Mouse (Mus musculus): ENCODE results near the gene Pvr.
"Not testable (repeated sequence)": the region's sequence is repeated elsewhere in the genome, so short reads cannot be mapped to it uniquely, and the experiment has no call there.

Pvr gene

DNA sequence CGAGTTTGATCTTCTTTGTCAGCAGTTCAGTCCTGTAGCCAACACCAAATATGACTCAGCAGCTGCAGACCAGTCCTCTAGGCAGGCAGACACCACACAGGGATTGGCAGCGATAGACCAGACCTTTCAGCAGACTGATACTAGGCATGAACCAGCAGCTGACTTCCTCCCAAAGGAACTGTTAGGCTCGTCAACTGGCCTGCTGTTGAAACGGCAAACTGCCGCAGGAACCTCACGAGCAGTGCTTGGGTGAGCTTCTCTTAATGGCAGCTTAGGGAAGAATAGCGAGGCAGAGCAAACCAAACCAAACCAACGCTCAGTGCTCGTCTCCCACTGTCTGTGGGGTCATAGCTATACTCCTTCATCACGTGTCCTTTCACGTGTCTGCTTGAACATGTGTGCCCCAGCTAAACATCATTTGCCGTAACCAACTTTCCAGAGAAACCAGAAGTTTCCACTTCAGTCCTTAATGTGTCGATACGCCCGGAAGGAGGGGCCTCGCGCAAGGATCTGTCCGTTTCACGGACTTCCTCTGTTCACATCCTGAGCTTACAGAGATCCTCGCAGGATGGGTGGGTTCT, 14.3 kb upstream of the Pvr start:
- DNase-seq (ENCODE audit: low read depth, low spot score): peak; percentile 72

DNA sequence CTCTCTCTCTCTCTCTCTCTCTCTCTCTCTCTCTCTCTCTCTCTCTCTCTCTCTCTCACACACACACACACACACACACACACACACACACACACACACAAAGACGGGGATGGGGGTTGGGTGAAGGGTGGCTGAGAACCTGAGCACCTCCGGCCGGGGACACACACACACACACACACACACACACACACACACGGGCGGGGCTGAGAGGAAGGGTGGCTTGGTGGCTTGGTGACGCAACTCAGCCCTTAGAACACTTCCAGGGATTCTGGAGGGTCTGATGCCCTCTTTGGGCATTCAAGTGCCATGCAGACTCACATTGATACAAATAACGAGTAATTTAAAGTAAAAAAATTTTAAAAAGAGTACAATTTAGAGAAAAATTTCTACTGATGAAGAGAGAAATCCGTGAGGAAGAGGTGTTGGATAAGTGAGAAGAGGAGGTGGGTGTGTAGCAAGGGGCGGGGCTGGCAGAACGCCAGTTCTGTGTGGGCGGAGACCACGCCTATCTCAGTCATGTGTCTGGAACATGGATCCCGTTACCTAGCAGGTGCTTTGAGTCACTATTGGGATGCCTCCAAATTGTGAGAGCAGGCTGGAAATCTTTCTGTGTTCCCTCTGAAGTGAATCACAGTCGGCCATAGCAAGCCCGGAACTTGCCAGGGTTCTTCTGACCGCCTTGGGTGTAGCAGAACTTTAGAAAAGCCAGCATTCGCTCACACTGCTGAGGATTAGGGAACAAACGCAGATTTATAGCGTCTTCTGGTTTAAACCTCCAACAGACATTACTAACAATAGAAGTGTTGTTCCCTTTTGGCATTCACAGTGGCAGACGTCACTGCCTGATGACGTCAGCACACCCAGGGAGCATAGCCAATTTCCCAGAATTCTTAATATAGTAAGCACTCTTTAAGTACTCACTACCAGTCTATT, 12.2 kb upstream of the Pvr start:
- peak; percentile 93 for DNase-seq (ENCODE audit: low read depth, low spot score)

DNA sequence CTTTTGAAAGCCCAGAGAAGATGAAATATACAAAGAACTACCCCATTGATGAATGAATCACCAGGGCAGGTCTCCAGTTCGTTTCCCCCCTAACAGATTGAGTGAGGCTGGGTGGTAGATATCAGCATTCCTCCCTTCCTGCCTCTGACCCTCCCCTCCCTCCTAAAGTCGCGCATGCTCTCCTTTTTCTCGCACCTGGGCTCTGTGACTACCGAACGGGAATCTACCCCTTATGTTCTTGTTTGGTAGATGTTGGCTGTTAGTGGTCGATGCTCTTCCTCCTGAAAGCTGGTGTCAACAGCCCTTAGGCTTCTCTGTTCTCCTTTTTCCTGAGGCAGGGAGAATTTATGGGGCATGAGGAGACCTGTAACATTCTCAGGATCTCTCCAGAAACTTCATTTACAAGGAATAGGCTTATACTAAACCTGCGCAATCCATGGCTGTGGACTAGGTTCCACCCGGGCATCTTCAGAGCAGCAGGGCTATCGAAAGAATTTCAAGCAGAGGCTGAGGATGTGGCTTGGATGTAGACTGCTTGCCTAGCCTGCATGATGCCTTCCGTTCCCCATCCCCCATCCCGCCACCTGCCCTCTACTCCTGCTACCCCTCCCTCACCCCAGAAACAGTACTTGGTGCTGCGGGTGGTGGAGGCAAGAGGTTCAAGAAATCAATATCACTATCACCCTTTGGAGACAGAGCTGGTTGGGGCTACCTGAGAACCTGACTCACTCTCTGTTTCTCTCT, 11.3 kb upstream of the Pvr start:
- peak; percentile 90 for DNase-seq (ENCODE audit: low read depth, low spot score)

DNA sequence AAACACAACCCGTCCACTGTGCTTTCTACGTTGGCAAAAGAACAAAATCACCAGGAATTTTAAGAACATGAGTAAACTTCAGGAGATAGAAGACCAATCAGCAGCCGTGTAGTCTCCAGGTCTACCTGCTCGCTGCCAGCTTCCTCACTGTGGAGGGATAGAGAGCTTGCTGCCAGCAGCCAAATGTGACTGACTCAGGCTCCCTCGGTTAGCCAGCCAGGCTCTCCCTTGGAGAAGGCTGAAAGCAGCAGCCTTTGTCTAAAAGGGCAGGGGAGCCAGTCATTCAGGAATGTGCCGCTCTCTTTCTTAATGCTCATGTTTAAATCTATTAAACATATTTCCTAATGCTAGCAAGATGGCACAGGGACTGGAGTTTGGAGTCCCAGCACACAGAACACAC, 9.5 kb upstream of the Pvr start:
- not testable (repeated sequence) for DNase-seq (ENCODE audit: low read depth, low spot score)

DNA sequence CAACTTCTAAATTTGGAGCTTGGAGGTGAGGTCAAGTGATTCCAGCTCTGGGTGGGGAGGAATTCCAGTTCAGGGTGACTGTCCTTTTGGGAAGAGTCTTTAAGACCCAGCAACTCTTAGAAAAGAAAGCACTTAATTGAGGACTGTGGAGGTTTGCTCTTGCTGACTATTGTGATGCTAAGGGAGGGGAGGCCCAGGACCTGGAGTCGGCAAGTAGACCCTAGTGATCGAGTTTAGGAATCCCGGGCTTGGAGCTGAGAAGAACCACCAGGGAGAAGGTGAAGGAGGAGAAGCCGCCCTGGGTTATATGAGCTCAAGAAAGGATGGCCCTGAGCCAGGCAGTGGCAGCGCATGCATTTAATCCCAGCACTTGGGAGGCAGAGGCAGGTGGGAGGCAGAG, 7.5 kb upstream of the Pvr start:
- DNase-seq (ENCODE audit: low read depth, low spot score): no peak

DNA sequence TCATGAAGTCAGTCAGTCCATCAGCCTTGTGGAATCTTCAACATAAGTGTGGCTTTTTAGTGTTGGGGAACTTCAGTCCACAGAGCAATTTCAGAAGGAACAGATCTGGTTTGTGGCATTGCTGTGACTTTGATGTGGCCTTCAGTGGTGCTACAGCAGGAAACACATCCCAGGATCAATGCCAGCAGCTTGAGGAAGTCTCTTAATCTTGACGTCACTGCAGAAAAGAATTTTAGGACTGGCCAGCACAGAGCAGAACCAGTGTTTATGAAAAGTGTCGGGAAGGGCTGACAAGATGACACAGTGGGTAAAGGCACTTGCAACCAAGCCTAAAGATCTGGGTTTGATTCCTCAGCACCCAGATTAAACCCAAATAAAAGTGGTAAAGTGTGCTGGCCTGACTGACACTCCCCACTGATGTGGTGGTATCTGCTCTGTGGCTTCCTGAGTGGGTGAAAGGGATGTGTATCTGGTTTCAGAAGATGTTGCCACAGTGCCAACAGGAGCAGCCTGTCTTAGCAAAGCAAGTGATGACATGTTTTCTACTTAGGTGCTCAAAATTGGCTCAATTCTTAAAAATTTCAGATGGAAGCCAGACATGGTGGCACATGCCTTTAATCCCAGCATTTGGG, 6.0 kb upstream of the Pvr start:
- DNase-seq (ENCODE audit: low read depth, low spot score): peak; percentile 54

DNA sequence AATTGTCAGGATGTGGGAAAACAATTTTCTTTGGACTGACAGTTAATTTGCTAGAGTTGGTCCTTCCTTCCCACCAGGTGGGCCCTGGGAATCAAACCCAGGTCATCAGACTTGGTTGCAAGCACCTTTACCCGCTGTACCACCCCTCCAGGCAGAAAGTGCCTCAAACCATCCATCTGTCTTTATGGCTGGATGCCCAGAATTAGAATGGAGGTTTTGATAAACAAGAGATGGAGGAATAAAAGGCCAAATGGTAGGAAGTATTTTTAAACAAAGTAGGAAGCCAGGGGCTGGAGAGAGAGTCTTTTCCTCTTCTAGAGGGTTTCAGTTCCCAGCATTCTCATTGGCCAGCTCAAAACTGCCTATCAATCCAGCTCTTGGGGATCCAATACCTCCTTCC, 4.4 kb upstream of the Pvr start:
- DNase-seq (ENCODE audit: low read depth, low spot score): no peak

GRCm38 (mm10) chr7:19923797-19924196, 2.8 kb upstream of the Pvr start:
- peak; percentile 73 for DNase-seq (ENCODE audit: low read depth, low spot score)

GRCm38 (mm10) chr7:19923354-19923753, 2.4 kb upstream of the Pvr start:
- no peak for DNase-seq (ENCODE audit: low read depth, low spot score)

DNA sequence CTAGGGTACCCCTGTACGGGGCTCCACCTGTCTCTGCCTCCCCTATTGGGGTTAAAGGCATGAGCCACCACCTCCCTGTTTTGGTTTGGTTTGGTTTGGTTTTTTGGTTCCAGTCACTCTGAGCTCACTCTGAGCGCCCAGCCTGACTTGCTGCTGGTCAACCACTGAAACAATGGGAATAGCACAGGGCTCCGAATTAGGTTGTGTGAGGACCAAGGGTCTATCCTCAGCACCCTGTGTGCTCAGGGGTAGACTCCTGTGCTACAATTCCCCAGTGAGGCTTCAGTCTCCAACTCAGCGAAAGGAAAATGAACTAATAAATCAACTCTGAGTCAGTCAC, 824 bp downstream of the Pvr start:
- DNase-seq (ENCODE audit: low read depth, low spot score): no peak

DNA sequence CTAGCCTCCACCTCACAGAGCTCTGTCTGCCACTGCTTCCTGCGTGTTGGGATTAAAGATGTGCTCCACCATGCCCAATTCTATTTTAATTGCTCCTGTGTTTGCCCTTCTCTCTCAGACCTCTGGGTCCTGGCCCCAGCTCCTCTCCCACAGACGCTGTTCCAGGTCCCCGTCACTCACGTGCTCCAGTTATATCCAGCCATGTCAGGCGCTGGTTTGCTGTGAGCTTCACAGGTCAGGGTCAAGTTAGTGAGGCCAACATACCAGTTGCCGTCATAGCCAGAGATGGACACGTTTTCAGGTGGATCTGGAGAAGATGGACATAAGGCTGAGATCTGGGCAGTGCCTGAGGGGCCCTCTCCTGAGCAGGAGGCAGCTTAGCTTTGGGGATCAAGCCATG, 6.4 kb downstream of the Pvr start:
- no peak for DNase-seq (ENCODE audit: low read depth, low spot score)

DNA sequence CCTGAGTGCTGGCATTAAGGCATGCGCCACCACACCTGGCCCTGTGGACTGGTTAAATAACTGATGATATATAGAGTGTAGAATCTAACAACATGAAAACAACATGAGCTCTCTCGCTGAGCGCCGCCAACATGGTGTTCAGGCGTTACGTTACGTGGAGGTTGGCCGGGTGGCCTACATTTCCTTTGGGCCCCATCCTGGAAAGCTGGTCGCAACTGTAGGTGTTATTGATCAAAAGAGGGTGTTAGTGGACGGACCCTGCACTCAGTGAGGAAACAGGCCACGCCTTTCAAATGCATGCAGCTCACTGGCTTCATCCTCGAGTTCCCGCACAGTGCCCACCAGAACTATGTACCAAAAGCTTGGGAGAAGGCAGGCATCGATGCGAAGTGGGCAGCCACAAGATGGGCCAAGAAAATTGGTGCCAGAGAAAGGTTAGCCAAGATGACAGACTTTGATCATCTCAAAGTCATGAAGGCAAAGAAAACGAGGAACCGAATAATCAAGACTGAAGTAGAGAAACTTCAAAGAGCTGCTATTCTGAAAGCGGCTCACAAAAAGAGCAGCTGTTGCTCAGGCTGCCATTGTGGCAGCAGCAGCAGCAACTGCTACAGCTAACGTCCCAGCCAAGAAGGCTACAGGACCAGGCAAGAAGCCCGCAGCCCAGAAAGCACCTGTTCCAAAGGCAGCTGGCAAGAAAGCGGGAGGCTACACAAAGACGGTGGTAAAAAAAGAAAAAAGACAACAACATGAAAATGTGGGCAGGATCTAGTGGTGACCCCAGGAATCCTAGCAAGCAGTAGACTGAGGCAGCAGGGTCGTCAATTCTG, 9.1 kb downstream of the Pvr start:
- no peak for DNase-seq (ENCODE audit: low read depth, low spot score)

DNA sequence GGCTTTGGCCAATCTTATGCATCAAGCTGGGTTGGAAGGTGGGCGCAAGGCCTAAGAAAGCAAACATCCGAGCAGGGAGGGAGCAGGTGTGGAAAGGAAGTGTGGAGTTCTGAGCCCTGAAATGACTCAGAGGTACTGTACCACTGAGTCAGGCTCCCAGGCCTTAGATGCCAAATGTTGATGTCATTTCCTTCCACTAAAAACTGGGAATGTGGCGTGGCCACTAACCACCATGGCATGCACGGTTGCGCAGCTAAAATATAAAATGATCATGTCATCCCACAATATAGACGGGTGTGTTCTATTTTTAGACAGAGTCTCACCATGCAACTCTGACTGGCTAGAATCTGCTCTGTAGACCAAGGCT, 9.7 kb downstream of the Pvr start:
- no peak for DNase-seq (ENCODE audit: low read depth, low spot score)

DNA sequence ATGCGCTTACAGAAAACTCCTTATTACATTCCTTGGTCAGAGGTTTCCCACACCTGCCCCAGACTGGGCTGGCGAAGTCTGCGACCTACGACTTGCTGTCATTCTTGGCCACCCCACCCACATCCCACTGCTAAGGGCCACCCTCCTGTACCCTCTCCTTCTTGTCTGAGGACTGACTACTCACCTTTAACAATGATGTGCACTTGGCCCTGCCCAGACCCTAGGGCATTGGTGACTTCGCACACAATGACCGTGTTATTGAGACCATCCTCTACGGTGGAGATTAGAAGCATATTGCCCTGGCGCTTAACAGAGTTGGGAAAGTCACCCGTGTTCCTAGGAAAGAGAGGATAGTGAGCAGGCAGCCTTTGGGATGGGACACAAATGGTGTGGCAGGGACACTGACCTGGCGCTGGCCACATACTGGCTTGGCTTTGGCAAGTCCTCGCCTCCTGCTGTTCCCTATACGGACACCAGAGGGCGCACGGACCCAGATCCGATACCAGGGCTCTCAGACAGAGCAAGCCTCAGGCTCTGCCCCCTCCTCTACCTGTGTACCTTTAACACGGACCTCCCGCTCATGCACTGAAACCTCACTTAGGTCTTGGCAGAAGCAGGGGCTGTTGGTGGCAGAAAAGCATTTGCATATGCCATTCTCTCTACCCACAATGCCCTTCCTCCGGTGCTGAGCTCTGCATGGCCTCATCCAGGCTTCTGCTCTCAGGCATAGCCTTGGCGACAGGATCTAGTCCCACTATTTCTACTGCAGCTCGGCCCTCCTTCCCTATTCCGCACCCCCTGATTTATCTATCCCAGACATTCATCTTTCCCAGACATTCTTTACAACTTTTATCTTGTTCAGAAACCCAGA, 10.3 kb downstream of the Pvr start:
- DNase-seq (ENCODE audit: low read depth, low spot score): peak; percentile 89

DNA sequence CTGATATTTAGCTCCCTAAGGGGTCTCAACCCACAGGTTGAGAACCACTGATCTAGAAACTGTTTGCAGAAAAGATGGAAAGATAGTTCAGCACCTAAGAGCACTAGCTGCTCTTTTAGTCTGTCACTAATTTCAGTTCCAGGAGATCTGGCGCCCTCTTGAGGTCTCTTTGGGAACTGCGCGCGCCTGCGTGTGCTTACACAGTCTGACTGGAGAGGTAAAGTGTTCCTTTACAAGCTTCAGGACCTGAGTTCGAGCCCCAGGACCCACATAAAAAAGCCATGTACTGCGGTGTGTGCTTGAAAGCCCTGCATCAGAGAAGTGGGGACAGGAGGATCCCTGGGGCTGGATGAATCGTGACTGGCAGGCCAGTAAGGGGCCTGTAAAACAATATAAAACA, 31.1 kb downstream of the Pvr start:
- peak; percentile 79 for DNase-seq (ENCODE audit: low read depth, low spot score)

DNA sequence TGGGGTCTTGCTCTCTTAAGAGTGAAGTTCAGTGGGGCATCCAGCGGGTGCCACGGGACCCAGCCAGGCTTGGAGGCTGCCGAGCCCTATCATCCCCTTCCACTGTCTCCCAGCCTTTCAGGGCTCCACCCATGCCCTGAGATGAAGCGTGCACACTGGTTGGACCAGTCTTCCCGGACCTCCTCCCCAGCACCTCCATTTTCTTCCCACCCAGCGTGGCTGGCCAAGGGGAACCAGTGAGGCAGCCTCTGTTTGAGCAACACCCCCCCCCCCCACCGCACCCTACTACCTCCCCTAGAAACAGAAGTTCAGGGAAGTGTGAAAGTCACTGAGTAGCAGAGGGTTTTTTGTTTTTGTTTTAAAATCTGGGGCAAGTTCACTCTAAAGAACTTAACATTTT, 33.1 kb downstream of the Pvr start, which contains the start of gene Ceacam19:
Gene Ceacam19, minus strand, starts transcription at position 117 of the 400 bp plus-strand sequence.
- DNase-seq (ENCODE audit: low read depth, low spot score): no peak

DNA sequence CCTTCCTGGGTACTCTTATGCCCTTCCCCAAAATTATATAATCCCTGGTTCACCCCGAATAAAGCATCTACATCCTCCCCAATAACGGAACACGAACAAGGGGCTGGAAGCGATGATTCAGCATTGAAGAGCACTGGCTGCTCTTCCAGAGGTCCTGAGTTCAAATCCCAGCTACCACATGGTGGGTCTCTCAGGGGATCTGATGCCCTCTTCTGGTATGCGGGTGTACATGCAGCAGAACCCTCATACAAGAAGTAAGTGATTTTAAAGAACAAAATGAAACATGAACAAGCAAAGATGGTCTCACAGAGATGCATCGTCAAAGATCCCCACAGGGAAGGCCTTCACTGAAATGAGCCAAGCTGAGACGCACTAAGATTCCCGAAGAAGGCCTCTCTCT, 40.2 kb downstream of the Pvr start:
- peak; percentile 22 for DNase-seq (ENCODE audit: low read depth, low spot score)

GRCm38 (mm10) chr7:19876781-19877425, 44.1 kb downstream of the Pvr start:
- DNase-seq (ENCODE audit: low read depth, low spot score): peak; percentile 63

DNA sequence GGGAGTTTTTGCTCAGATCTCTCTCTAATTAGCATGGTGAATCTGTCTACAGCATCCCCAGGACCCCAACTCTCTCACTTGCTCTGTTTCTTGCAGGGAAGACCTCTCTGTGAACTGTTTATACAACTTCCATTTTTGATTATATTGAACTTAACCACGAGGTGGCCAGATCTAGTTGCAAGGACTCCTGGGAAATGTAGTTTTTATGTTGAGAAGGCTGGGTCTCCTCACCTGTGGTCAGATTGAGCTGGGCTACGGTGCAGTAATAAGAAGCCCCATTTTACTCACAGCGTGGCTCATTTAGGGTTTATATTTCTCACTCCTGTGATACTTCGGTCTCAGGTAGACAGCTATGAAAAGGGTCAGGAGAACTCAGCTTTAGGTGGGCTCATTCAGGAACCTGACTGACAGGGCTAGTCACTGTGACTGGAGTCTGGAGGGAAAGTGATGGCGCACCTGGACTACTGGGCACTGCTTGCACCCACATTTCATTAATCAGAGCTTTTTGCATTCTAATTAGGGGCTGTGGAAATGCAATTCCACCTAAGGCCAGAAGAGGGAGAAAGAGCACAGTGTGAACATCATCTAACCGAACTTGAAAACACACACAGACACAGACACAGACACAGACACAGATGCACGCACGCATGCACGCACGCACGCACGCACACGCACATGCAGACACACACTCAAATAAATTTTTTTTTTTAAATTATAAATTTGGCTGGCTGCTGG, 44.8 kb downstream of the Pvr start:
- peak; percentile 81 for DNase-seq (ENCODE audit: low read depth, low spot score)
